Mouse (Mus musculus): ENCODE measurements around the gene Cep89. TPM values are rescaled to one million over a fixed set of nuclear protein-coding genes. Genes with fewer than 3 reads are reported as not detected.

Cep89 gene
- polyA plus RNA-seq, 1 experiment from 2014 or later = 23.8 TPM

- no peak overlapping the region for H3K4me3 ChIP-seq (ENCODE audit: low read depth, low read length)
- DNase-seq (ENCODE audit: low spot score) (no peak), ATAC-seq (no peak)
- peaks cover 74% of the 10 kb centered on the region for H3K36me3 ChIP-seq (ENCODE audit: control insufficient read depth, insufficient read depth, low read length)
- WGBS = 76% methylated on average over 5 of the region's 5 CpGs
- H3K9ac ChIP-seq (ENCODE audit: low read length) = no peak overlapping the region
- no peaks in the 10 kb centered on the region for H3K27me3 ChIP-seq (replicated peaks; ENCODE audit: control insufficient read depth, insufficient read depth, low read length)
- H3K4me1 ChIP-seq (ENCODE audit: control insufficient read depth, insufficient read depth, low read length) = no peaks in the 10 kb centered on the region
- no peaks in the 10 kb centered on the region for H3K9me3 ChIP-seq (replicated peaks; ENCODE audit: control insufficient read depth, low read length)
- H3K27ac ChIP-seq (ENCODE audit: low read depth, low read length) = no peak overlapping the region
- H3K4me2 ChIP-seq (ENCODE audit: low read length) = no peak overlapping the region
Observed at GRCm38 (mm10) chr7:35415226-35415625, 18.4 kb downstream of the Cep89 start.

GRCm38 (mm10) chr7:35415801-35416653 lies 19.2 kb downstream of the Cep89 start:
- Histone ChIP-seq H3K27me3 (replicated peaks; ENCODE audit: control insufficient read depth, insufficient read depth, low read length) (no peaks in the 10 kb centered on the region), H3K9ac (ENCODE audit: low read length) (no peak overlapping the region), H3K4me1 (ENCODE audit: control insufficient read depth, insufficient read depth, low read length) (no peaks in the 10 kb centered on the region), H3K9me3 (replicated peaks; ENCODE audit: control insufficient read depth, low read length) (no peaks in the 10 kb centered on the region), H3K4me2 (ENCODE audit: low read length) (no peak overlapping the region), H3K36me3 (ENCODE audit: control insufficient read depth, insufficient read depth, low read length) (peaks cover 74% of the 10 kb centered on the region), H3K27ac (ENCODE audit: low read depth, low read length) (no peak overlapping the region), H3K4me3 (ENCODE audit: low read depth, low read length) (no peak overlapping the region)
- 86% methylated on average over 9 of the region's 9 CpGs for WGBS
- ATAC-seq (no peak), DNase-seq (ENCODE audit: low spot score) (no peak)

GRCm38 (mm10) chr7:35416654-35416948 lies 19.8 kb downstream of the Cep89 start:
- Histone ChIP-seq H3K4me3 (ENCODE audit: low read depth, low read length) (no peak overlapping the region), H3K36me3 (ENCODE audit: control insufficient read depth, insufficient read depth, low read length) (peaks cover 77% of the 10 kb centered on the region)
- no peak for DNase-seq (ENCODE audit: low spot score)

GRCm38 (mm10) chr7:35423071-35423470 lies 26.2 kb downstream of the Cep89 start:
- Histone ChIP-seq H3K9me3 (replicated peaks; ENCODE audit: control insufficient read depth, low read length) (no peaks in the 10 kb centered on the region), H3K4me2 (ENCODE audit: low read length) (no peak overlapping the region), H3K27me3 (replicated peaks; ENCODE audit: control insufficient read depth, insufficient read depth, low read length) (no peaks in the 10 kb centered on the region), H3K27ac (ENCODE audit: low read depth, low read length) (no peak overlapping the region), H3K36me3 (ENCODE audit: control insufficient read depth, insufficient read depth, low read length) (peaks cover 74% of the 10 kb centered on the region), H3K9ac (ENCODE audit: low read length) (no peak overlapping the region), H3K4me3 (ENCODE audit: low read depth, low read length) (no peak overlapping the region), H3K4me1 (ENCODE audit: control insufficient read depth, insufficient read depth, low read length) (no peaks in the 10 kb centered on the region)
- ATAC-seq (no peak), DNase-seq (ENCODE audit: low spot score) (no peak)
- WGBS = 97% methylated on average over 10 of the region's 10 CpGs

More at GRCm38 (mm10) chr7:35416654-35416948, 19.8 kb downstream of the Cep89 start:
- Histone ChIP-seq H3K4me2 (ENCODE audit: low read length) (no peak overlapping the region), H3K27ac (ENCODE audit: low read depth, low read length) (no peak overlapping the region), H3K9me3 (replicated peaks; ENCODE audit: control insufficient read depth, low read length) (no peaks in the 10 kb centered on the region), H3K27me3 (replicated peaks; ENCODE audit: control insufficient read depth, insufficient read depth, low read length) (no peaks in the 10 kb centered on the region), H3K4me1 (ENCODE audit: control insufficient read depth, insufficient read depth, low read length) (no peaks in the 10 kb centered on the region), H3K9ac (ENCODE audit: low read length) (no peak overlapping the region)
- ATAC-seq = no peak
- WGBS = 89% methylated on average over 5 of the region's 5 CpGs

GRCm38 (mm10) chr7:35428146-35428545 lies 31.3 kb downstream of the Cep89 start:
- Histone ChIP-seq H3K27me3 (replicated peaks; ENCODE audit: control insufficient read depth, insufficient read depth, low read length) (no peaks in the 10 kb centered on the region), H3K9me3 (replicated peaks; ENCODE audit: control insufficient read depth, low read length) (no peaks in the 10 kb centered on the region), H3K4me2 (ENCODE audit: low read length) (no peak overlapping the region), H3K9ac (ENCODE audit: low read length) (no peak overlapping the region), H3K36me3 (ENCODE audit: control insufficient read depth, insufficient read depth, low read length) (peaks cover 74% of the 10 kb centered on the region), H3K4me3 (ENCODE audit: low read depth, low read length) (no peak overlapping the region), H3K27ac (ENCODE audit: low read depth, low read length) (no peak overlapping the region), H3K4me1 (ENCODE audit: control insufficient read depth, insufficient read depth, low read length) (no peaks in the 10 kb centered on the region)
- ATAC-seq (no peak), DNase-seq (ENCODE audit: low spot score) (no peak)
- 93% methylated on average over 10 of the region's 10 CpGs for WGBS

- ATAC-seq (no peak), DNase-seq (ENCODE audit: low spot score) (no peak)
- 76% methylated on average over 9 of the region's 9 CpGs for WGBS
- H3K9me3 ChIP-seq (replicated peaks; ENCODE audit: control insufficient read depth, low read length) = no peaks in the 10 kb centered on the region
- peaks cover 68% of the 10 kb centered on the region for H3K36me3 ChIP-seq (ENCODE audit: control insufficient read depth, insufficient read depth, low read length)
- H3K27me3 ChIP-seq (replicated peaks; ENCODE audit: control insufficient read depth, insufficient read depth, low read length) = no peaks in the 10 kb centered on the region
- H3K4me2 ChIP-seq (ENCODE audit: low read length) = no peak overlapping the region
- no peak overlapping the region for H3K9ac ChIP-seq (ENCODE audit: low read length)
- no peaks in the 10 kb centered on the region for H3K4me1 ChIP-seq (ENCODE audit: control insufficient read depth, insufficient read depth, low read length)
- H3K27ac ChIP-seq (ENCODE audit: low read depth, low read length) = no peak overlapping the region
- no peak overlapping the region for H3K4me3 ChIP-seq (ENCODE audit: low read depth, low read length)
Observed at GRCm38 (mm10) chr7:35435266-35435665, 38.4 kb downstream of the Cep89 start.

GRCm38 (mm10) chr7:35447501-35447900 lies 50.7 kb downstream of the Cep89 start:
- H3K4me3 ChIP-seq (ENCODE audit: low read depth, low read length) = no peak overlapping the region
- DNase-seq (ENCODE audit: low spot score) = no peak
- no peaks in the 10 kb centered on the region for H3K36me3 ChIP-seq (ENCODE audit: control insufficient read depth, insufficient read depth, low read length)
- no peak for ATAC-seq
- H3K4me2 ChIP-seq (ENCODE audit: low read length) = no peak overlapping the region
- H3K27ac ChIP-seq (ENCODE audit: low read depth, low read length) = no peak overlapping the region
- WGBS = 45% methylated on average over 4 of the region's 4 CpGs
- H3K27me3 ChIP-seq (replicated peaks; ENCODE audit: control insufficient read depth, insufficient read depth, low read length) = no peaks in the 10 kb centered on the region
- no peak overlapping the region for H3K9ac ChIP-seq (ENCODE audit: low read length)
- H3K4me1 ChIP-seq (ENCODE audit: control insufficient read depth, insufficient read depth, low read length) = no peaks in the 10 kb centered on the region
- no peaks in the 10 kb centered on the region for H3K9me3 ChIP-seq (replicated peaks; ENCODE audit: control insufficient read depth, low read length)

GRCm38 (mm10) chr7:35447996-35448846 lies 51.4 kb downstream of the Cep89 start, which contains the start of gene Slc7a9:
Slc7a9 (plus strand) TSS chr7:35448796.
- Histone ChIP-seq H3K9ac (ENCODE audit: low read length) (no peak within 1 kb of the TSS), H3K4me1 (ENCODE audit: control insufficient read depth, insufficient read depth, low read length) (no peaks in the 10 kb centered on the region), H3K27ac (ENCODE audit: low read depth, low read length) (no peak within 1 kb of the TSS), H3K36me3 (ENCODE audit: control insufficient read depth, insufficient read depth, low read length) (no peaks in the 10 kb centered on the region), H3K27me3 (replicated peaks; ENCODE audit: control insufficient read depth, insufficient read depth, low read length) (no peaks in the 10 kb centered on the region), H3K4me2 (ENCODE audit: low read length) (no peak within 1 kb of the TSS), H3K9me3 (replicated peaks; ENCODE audit: control insufficient read depth, low read length) (no peaks in the 10 kb centered on the region), H3K4me3 (ENCODE audit: low read depth, low read length) (no peak within 1 kb of the TSS)
- 32% methylated on average over 15 of the region's 15 CpGs for WGBS
- ATAC-seq = no peak
- DNase-seq (ENCODE audit: low spot score) = peak; percentile 4

- Histone ChIP-seq H3K9me3 (replicated peaks; ENCODE audit: control insufficient read depth, low read length) (no peaks in the 10 kb centered on the region), H3K4me1 (ENCODE audit: control insufficient read depth, insufficient read depth, low read length) (no peaks in the 10 kb centered on the region), H3K4me2 (ENCODE audit: low read length) (no peak overlapping the region), H3K4me3 (ENCODE audit: low read depth, low read length) (no peak overlapping the region), H3K27me3 (replicated peaks; ENCODE audit: control insufficient read depth, insufficient read depth, low read length) (no peaks in the 10 kb centered on the region), H3K9ac (ENCODE audit: low read length) (no peak overlapping the region), H3K27ac (ENCODE audit: low read depth, low read length) (no peak overlapping the region), H3K36me3 (ENCODE audit: control insufficient read depth, insufficient read depth, low read length) (no peaks in the 10 kb centered on the region)
- no peak for ATAC-seq
- no peak for DNase-seq (ENCODE audit: low spot score)
- WGBS = 80% methylated on average over 7 of the region's 7 CpGs
Observed at GRCm38 (mm10) chr7:35448867-35449266, 52.0 kb downstream of the Cep89 start.

All from forebrain, embryonic 14.5 days (tissue).